Mouse (Mus musculus) lung, postnatal 25 days (tissue): ENCODE measurements at regions not wholly inside any gene's neighbourhood (a gene's known extent, or its start where the extent isn't known, plus 50 kb on each side); places are given as distances from the start of the nearest gene placed in this dataset.

Experiments used
- DNase-seq: peaks from one replicate; pipeline ENCODE4 v3.0.0; 2022; ENCODE audit warnings: low spot score

- DNase-seq = no peak
Observed at GRCm38 (mm10) chr2:178830313-178830712, 400.0 kb downstream of the Cdh26 start.

GRCm38 (mm10) chr2:178834986-178835385 lies 404.7 kb downstream of the Cdh26 start:
- no peak for DNase-seq

- no peak for DNase-seq
Observed at GRCm38 (mm10) chr2:178838571-178838970, 408.2 kb downstream of the Cdh26 start.

- no peak for DNase-seq
Observed at GRCm38 (mm10) chr2:178840975-178841374, 410.6 kb downstream of the Cdh26 start.

- no peak for DNase-seq
Observed at GRCm38 (mm10) chr2:178842595-178842994, 412.3 kb downstream of the Cdh26 start.

GRCm38 (mm10) chr2:178843458-178843857 lies 413.1 kb downstream of the Cdh26 start:
- DNase-seq = no peak

- no peak for DNase-seq
Observed at GRCm38 (mm10) chr2:178844561-178844960, 414.2 kb downstream of the Cdh26 start.

GRCm38 (mm10) chr2:178850320-178850719 lies 420.0 kb downstream of the Cdh26 start:
- no peak for DNase-seq

GRCm38 (mm10) chr2:178850769-178851168 lies 420.4 kb downstream of the Cdh26 start:
- no peak for DNase-seq

GRCm38 (mm10) chr2:178854012-178854411 lies 423.7 kb downstream of the Cdh26 start:
- no peak for DNase-seq

GRCm38 (mm10) chr2:178854760-178855159 lies 424.4 kb downstream of the Cdh26 start:
- DNase-seq = no peak

GRCm38 (mm10) chr2:178862620-178863019 lies 432.3 kb downstream of the Cdh26 start:
- no peak for DNase-seq

GRCm38 (mm10) chr2:178867086-178867485 lies 436.8 kb downstream of the Cdh26 start:
- DNase-seq = no peak

GRCm38 (mm10) chr2:178869160-178869559 lies 438.8 kb downstream of the Cdh26 start:
- no peak for DNase-seq

GRCm38 (mm10) chr2:178878436-178878835 lies 448.1 kb downstream of the Cdh26 start:
- DNase-seq = no peak

GRCm38 (mm10) chr2:178885686-178886085 lies 455.4 kb downstream of the Cdh26 start:
- DNase-seq = peak; percentile 5

- DNase-seq = peak; percentile 10
Observed at GRCm38 (mm10) chr2:178888704-178889103, 458.4 kb downstream of the Cdh26 start.

GRCm38 (mm10) chr2:178902397-178902796 lies 472.1 kb downstream of the Cdh26 start:
- no peak for DNase-seq

- no peak for DNase-seq
Observed at GRCm38 (mm10) chr2:178909325-178909724, 479.0 kb downstream of the Cdh26 start.

- no peak for DNase-seq
Observed at GRCm38 (mm10) chr2:178911646-178912045, 481.3 kb downstream of the Cdh26 start.

- DNase-seq = no peak
Observed at GRCm38 (mm10) chr2:178916316-178917033, 486.1 kb downstream of the Cdh26 start.

- no peak for DNase-seq
Observed at GRCm38 (mm10) chr2:178924456-178925115, 494.3 kb downstream of the Cdh26 start.

GRCm38 (mm10) chr2:178927038-178927660 lies 496.8 kb downstream of the Cdh26 start:
- no peak for DNase-seq
